Mouse (Mus musculus): ENCODE results near the gene Mecp2. TPM values are rescaled to one million over a fixed set of nuclear protein-coding genes. Genes with fewer than 3 reads are reported as not detected.

The Mecp2 gene
- polyA plus RNA-seq, 1 experiment: 3.1 TPM

DNA sequence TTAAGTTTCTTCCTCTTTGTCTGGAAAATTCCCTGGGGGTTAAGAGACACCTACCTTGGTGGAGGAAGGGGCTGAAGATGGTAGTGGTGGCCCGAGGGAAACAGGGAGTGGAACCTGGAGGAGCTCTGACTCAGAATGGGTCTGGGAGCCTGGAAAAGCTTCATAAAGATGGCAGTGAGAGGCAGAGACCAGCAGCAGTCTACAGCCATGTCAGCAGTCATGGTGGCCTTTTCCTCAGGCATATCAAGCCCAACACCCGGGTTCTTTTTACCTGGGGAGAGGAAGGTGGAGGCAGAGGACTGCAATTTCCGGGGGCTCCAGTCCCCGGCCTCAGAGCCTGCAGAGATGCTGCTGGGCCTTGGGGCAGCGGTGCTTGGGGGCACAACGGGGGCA lies 112.4 kb downstream of the Mecp2 start:
- WGBS: 20% methylated on average over 6 of the region's 6 CpGs
- DNase-seq (ENCODE audit: low read depth, low spot score): no peak

DNA sequence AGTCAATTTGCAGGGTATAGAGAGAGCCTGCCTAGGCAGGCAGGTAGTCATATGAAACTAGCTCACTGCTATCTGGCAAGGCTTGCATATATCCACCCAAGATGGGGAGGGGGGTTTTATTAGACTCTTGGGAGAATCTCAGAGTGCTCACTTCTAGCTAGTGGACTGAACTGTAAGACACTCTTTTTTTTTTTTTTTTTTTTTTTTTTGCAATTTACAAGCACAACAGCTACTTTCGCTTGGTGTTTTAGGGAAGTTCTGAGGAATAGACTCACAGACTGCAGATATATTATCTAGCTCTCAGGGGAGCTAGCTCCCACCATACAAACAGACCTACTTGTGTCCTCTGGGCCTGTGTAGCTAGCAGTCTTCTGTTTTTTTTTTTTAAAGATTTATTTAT lies 120.6 kb downstream of the Mecp2 start:
- 100% methylated on average over 1 of the region's 1 CpGs for whole genome bisulfite sequencing
- no peak for DNase-seq (ENCODE audit: low read depth, low spot score)

DNA sequence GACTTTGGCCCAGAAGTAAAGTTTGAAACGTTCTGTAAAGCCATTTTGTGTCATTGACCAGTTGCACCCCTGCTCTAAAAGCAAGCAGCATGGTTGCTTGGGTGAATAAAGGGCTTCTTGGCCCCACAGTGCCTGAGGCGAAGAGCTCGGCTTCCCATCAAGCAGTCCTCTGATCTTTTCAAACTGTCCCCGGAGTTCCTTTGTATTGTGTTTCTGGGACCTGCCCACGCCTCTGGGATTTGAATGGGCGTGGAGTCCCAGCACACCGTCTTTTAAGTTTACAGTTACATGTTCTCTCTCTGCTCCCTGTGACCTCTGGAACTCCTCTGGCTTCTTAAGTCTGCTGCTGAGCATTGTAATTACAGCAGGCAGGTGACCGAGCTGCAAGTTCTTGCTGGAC lies 127.1 kb downstream of the Mecp2 start:
- WGBS: 33% methylated on average over 8 of the region's 8 CpGs
- no peak for DNase-seq (ENCODE audit: low read depth, low spot score)

DNA sequence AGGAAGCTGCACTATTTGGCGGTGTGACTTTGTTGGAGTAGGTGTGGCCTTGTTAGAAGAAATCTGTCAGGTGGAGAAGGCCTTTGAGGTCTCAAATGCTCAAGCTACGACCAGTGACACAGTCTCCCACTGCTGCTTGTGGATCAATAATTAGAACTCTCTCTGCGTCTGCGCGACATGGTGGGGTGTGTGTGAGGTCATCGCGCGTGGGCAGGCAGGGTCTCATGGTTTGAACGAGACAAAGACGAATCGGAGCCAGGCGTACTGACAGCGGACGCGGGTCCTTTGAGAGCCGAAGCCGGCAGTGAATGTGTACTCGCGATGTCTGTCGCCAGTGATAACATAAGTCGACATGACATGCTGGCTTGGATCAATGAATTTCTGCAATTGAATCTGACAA lies 128.8 kb downstream of the Mecp2 start:
- 92% methylated on average over 21 of the region's 21 CpGs for whole genome bisulfite sequencing
- no peak for DNase-seq (ENCODE audit: low read depth, low spot score)

DNA sequence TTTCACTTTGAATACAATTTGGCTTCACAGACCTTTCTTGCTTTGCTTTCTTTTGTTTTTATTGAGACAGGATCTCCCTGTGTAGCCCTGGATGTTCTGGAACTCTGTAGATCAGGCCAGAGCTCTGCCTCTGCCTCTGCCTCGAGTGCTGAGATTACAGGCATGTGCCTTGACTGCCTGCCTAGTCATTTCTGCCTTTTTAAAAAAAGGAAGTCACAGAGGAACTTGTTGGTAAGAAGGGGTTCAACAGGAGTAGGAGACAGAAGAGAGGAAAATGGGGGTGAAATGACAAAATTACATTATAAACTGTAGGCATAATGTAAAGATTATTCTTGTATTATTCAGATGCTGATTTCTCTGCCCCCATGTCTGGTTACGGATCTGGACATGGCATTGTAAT lies 131.5 kb downstream of the Mecp2 start:
- WGBS: 59% methylated on average over 2 of the region's 2 CpGs
- no peak for DNase-seq (ENCODE audit: low read depth, low spot score)

DNA sequence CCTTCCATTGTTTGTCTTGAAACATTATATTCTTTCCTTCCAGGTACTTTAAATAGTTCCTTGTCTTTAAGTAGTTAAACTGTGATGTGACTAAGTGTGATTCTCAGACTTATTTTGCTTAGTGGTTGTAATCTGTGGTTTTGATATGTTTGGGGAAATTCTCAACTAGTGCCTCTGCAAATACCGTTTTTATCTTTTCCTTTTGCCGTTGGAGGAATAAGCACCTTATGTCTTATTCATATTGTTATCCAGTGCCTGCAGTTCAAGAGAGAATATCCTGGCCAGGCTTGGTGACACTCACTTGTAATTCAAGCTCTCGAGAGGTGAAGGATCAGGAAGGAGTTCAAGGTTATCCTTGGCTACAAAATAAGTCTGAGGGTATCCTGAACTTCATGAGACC lies 134.1 kb downstream of the Mecp2 start:
- WGBS: 61% methylated on average over 3 of the region's 3 CpGs
- no peak for DNase-seq (ENCODE audit: low read depth, low spot score)

DNA sequence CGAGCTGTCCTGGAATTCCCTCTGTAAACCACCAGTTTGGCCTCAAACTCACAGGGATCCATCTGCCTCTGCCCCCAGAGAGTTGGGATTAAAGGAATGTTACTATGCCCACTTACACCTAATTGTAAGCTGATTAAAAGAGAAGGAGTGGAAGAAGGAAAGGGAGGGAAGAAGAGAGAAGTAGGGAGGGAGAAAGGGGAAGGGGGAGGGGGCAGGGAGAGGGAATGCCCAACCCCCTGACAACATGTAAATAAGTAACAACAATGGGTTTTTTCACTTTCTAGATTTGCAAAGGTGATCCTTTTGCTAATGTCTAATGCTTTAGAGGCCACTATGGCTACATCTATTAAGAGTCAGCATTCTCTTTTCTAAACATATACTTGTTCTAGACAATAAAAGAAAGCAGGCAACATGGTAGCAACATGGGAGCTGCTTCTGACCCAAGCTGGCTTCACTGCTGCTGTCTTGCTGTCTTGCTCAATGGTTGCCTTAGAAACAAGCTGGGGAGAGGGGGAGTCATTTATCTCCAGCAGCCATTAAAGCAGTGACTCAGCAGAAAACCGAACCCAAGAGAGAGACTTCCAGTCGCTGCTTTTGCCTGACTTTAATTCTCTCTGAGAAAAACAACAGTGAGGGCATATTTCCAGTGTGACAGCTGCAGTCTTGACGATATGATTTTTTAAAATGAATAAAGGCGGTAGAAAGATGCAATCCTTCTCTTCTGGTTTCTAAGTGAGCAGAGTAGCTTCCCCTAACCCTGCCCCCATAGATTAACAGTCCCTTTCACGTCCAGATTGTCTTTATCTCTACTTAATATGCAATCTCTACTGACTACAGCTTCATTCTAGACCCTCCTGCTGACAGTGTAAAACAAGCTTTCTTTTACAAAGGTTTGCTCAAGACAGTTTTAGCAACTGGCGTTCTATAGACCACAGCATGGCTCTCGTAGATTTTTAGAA lies 136.0 kb downstream of the Mecp2 start:
- WGBS: 37% methylated on average over 8 of the region's 8 CpGs
- DNase-seq (ENCODE audit: low read depth, low spot score): no peak

DNA sequence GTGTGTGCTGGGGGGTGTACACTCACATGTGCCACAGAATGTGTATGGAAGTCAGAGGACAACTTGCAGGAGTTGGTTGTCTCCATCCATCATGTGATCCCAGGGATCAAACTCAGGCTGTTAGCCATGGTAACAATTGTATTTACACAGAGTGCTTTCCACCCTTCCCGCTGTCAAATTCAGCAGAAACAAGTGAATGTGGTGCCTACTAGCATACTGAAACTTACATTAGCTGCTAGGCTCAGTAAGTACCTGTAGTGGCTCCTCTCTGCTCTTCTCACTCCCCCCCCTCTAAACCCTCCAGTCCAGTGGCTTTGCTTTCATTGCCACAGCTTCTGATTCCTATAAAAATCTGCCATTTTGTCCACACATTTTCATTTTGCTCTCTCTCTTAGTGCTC lies 157.4 kb downstream of the Mecp2 start:
- 60% methylated on average over 1 of the region's 1 CpGs for WGBS
- no peak for DNase-seq (ENCODE audit: low read depth, low spot score)

Other genes starting within 250 kb of the Mecp2 start
- gene Avpr2, start 243.3 kb downstream of the Mecp2 start, polyA plus RNA-seq (2012; rRNA removed): 0.12 and 0.30 TPM in 2 replicates
- 22.3 and 41.7 TPM in 2 replicates for gene L1cam, start 239.3 kb downstream of the Mecp2 start, polyA plus RNA-seq (2012; rRNA removed)
- gene Arhgap4, start 213.5 kb downstream of the Mecp2 start, polyA plus RNA-seq (2012; rRNA removed): 23.9 and 25.9 TPM in 2 replicates
- 95.2 and 104 TPM in 2 replicates for gene Naa10, start 213.4 kb downstream of the Mecp2 start, polyA plus RNA-seq (2012; rRNA removed)
- 5.6 and 7.3 TPM in 2 replicates for gene Renbp, start 204.5 kb downstream of the Mecp2 start, polyA plus RNA-seq (2012; rRNA removed)
- gene Hcfc1, start 169.0 kb downstream of the Mecp2 start, polyA plus RNA-seq (2012; rRNA removed): 38.2 and 50.9 TPM in 2 replicates
- 56.3 and 90.4 TPM in 2 replicates for gene Irak1, start 111.4 kb downstream of the Mecp2 start, polyA plus RNA-seq (2012; rRNA removed)
- not detected in 2 replicates for gene Opn1mw, start 7.9 kb downstream of the Mecp2 start, polyA plus RNA-seq (2012; rRNA removed)
- gene Tex28, start 32.5 kb upstream of the Mecp2 start, polyA plus RNA-seq (2012; rRNA removed): not detected in 2 replicates
- gene Tktl1, start 41.9 kb upstream of the Mecp2 start, polyA plus RNA-seq (2012; rRNA removed): 0.04 TPM in 1 of 2 replicates, not detected in the other
- 553 and 589 TPM in 2 replicates for gene Flna, start 114.5 kb upstream of the Mecp2 start, polyA plus RNA-seq (2012; rRNA removed)
- 44.3 and 48.8 TPM in 2 replicates for gene Emd, start 119.3 kb upstream of the Mecp2 start, polyA plus RNA-seq (2012; rRNA removed)
- gene Rpl10, start 135.4 kb upstream of the Mecp2 start, polyA plus RNA-seq (2012; rRNA removed): 1,702 and 1,771 TPM in 2 replicates
- gene Taz, start 146.5 kb upstream of the Mecp2 start, polyA plus RNA-seq (2012; rRNA removed): 63.1 and 89.6 TPM in 2 replicates
- 20.5 and 25.7 TPM in 2 replicates for gene Dnase1l1, start 147.0 kb upstream of the Mecp2 start, polyA plus RNA-seq (2012; rRNA removed)
- 141 and 214 TPM in 2 replicates for gene Atp6ap1, start 161.7 kb upstream of the Mecp2 start, polyA plus RNA-seq (2012; rRNA removed)
- gene Gdi1, start 169.6 kb upstream of the Mecp2 start, polyA plus RNA-seq (2012; rRNA removed): 138 and 150 TPM in 2 replicates
- 7.1 and 8.9 TPM in 2 replicates for gene Fam50a, start 177.7 kb upstream of the Mecp2 start, polyA plus RNA-seq (2012; rRNA removed)
- 3.0 and 5.0 TPM in 2 replicates for gene Plxna3, start 193.7 kb upstream of the Mecp2 start, polyA plus RNA-seq (2012; rRNA removed)
- gene Lage3, start 218.3 kb upstream of the Mecp2 start, polyA plus RNA-seq (2012; rRNA removed): 45.0 and 58.7 TPM in 2 replicates
- gene Ubl4a, start 237.9 kb upstream of the Mecp2 start, polyA plus RNA-seq (2012; rRNA removed): 45.9 and 52.2 TPM in 2 replicates
- 13.6 and 15.2 TPM in 2 replicates for gene Slc10a3, start 238.0 kb upstream of the Mecp2 start, polyA plus RNA-seq (2012; rRNA removed)

Measured in large intestine, adult 2 months (tissue).